In the genomic region with DNA sequence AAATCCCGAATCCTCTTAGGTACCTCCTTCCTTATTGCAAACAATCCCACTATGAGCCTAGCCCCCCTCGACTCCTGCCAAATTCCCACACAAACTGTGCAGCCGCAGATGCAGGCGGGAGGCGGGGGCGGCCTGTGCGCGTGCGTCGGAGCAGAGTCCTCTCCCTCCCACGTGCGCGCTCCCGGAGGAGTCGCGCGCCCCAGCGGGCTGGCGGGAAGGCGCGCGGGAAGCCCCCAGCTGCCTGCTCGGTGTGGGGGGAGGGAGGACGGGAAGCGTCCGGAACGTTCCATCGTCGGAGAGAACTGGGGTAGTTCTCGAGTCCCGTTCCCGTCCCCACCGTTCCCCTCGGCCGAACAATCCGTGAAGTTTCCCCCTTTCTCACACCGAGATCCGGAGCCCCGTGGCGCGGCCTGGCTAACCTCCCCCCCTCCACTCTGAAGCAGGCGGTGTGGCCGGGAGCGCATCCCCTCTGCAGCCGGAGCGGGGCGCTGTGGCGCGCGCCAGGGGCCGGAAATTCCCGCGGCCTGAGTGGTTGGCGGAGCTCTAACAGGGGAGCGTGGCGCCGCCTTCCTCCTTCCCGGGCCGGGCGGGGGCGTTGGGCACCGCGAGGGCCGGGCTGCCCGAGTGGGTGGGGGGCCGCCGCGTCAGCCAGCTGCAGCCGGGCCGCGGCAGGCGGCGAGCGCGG, we compare ENCODE assay signal across 8 mouse cellular contexts. TPM values are rescaled to one million over a fixed set of nuclear protein-coding genes. Genes with fewer than 3 reads are reported as not detected.
DNase-seq lines count a peak whose midpoint lies in the region; ATAC-seq and TF ChIP-seq lines count a peak whose summit lies in the region.

No protein-coding gene starts in this region.

- no peaks in the 10 kb centered on the region for H3K27me3 ChIP-seq in heart, embryonic 15.5 days
- no peaks in the 10 kb centered on the region for H3K27me3 ChIP-seq in liver, embryonic 14.5 days (ENCODE audit: control insufficient read depth, insufficient read depth, low read length)
- no peaks in the 10 kb centered on the region for H3K27me3 ChIP-seq in neural tube, embryonic 11.5 days (ENCODE audit: control insufficient read depth, insufficient read depth, low read length)
- H3K27me3 ChIP-seq in stomach, postnatal 0 days (ENCODE audit: control insufficient read depth, insufficient read depth, low read length) = no peaks in the 10 kb centered on the region

- peaks cover 18% of the 10 kb centered on the region for H3K4me1 ChIP-seq in heart, embryonic 15.5 days (replicated peaks)
- H3K4me1 ChIP-seq in liver, embryonic 14.5 days (replicated peaks; ENCODE audit: control insufficient read depth in 2 of 2, insufficient read depth in 2 of 2, low read length in 1 of 2) = peaks cover 0 to 17% of the 10 kb centered on the region in 2 experiments; a peak in 2 of 4 replicates
- peaks cover 6% of the 10 kb centered on the region; the same call in 1 of the 2 replicates for H3K4me1 ChIP-seq in neural tube, embryonic 11.5 days (ENCODE audit: control insufficient read depth, insufficient read depth, low read length)
- H3K4me1 ChIP-seq in stomach, postnatal 0 days (replicated peaks; ENCODE audit: control insufficient read depth, insufficient read depth) = no peaks in the 10 kb centered on the region

- peak overlapping the region; percentile 99 for H3K27ac ChIP-seq in heart, embryonic 15.5 days
- no peak overlapping the region for H3K27ac ChIP-seq in liver, embryonic 14.5 days
- peak overlapping the region; percentile 98 for H3K27ac ChIP-seq in neural tube, embryonic 11.5 days (ENCODE audit: low read depth, low read length)
- peak overlapping the region; percentile 94 for H3K27ac ChIP-seq in stomach, postnatal 0 days (replicated peaks)

- peak overlapping the region; percentile 88 for H3K9ac ChIP-seq in heart, embryonic 15.5 days
- H3K9ac ChIP-seq in liver, embryonic 14.5 days (replicated peaks) = peak overlapping the region; percentile 56
- H3K9ac ChIP-seq in neural tube, embryonic 11.5 days (ENCODE audit: low read length) = peak overlapping the region; percentile 92
- peak overlapping the region; percentile 74 for H3K9ac ChIP-seq in stomach, postnatal 0 days (ENCODE audit: low read length)

- ATAC-seq in CD4-positive, CD25-positive, alpha-beta regulatory T cell, adult 4 months = peak; percentile 89
- peak; percentile 94 for ATAC-seq in heart, embryonic 15.5 days (replicated peaks; ENCODE audit: insufficient number of reproducible peaks, insufficient read depth, low FRiP score, low read depth)
- ATAC-seq in liver, embryonic 14.5 days (ENCODE audit: insufficient read depth) = peak; percentile 90
- peak; percentile 95 for ATAC-seq in neural tube, embryonic 11.5 days (ENCODE audit: insufficient read depth, low FRiP score, low TSS enrichment)
- peak; percentile 95 for ATAC-seq in stomach, postnatal 0 days (ENCODE audit: low FRiP score, low TSS enrichment)

- under 1% methylated on average over 69 of the region's 75 CpGs for WGBS in heart, embryonic 15.5 days
- under 1% methylated on average over 67 of the region's 75 CpGs for WGBS in liver, embryonic 14.5 days (ENCODE audit: insufficient replicate concordance)
- WGBS in neural tube, embryonic 11.5 days = under 1% methylated on average over 48 of the region's 75 CpGs
- under 1% methylated on average over 45 of the region's 75 CpGs for WGBS in stomach, postnatal 0 days

- H3K4me3 ChIP-seq in heart, embryonic 15.5 days = peak overlapping the region; percentile 97
- H3K4me3 ChIP-seq in liver, embryonic 14.5 days (ENCODE audit: insufficient read depth in 1 of 2, low read depth in 2 of 2, low read length in 2 of 2) = peak overlapping the region; percentile 65 to 93
- peak overlapping the region; percentile 78 for H3K4me3 ChIP-seq in neural tube, embryonic 11.5 days (ENCODE audit: low read depth, low read length)
- H3K4me3 ChIP-seq in stomach, postnatal 0 days (ENCODE audit: low read depth, low read length) = peak overlapping the region; percentile 83

- TF ChIP-seq CTCF in liver, embryonic 14.5 days (IDR thresholded peaks at IDR 0.05; ENCODE audit: low read depth) = peak; percentile 78
- peak; percentile 87 for TF ChIP-seq CTCF in stomach, postnatal 0 days (IDR thresholded peaks at IDR 0.05; ENCODE audit: low read depth)

- no peak for TF ChIP-seq EP300 in liver, embryonic 14.5 days (IDR thresholded peaks at IDR 0.05; ENCODE audit: low read depth)
- TF ChIP-seq EP300 in stomach, postnatal 0 days (optimal IDR thresholded peaks at IDR 0.05) = no peak

- H3K4me2 ChIP-seq in heart, embryonic 15.5 days = peak overlapping the region; percentile 86
- H3K4me2 ChIP-seq in liver, embryonic 14.5 days (ENCODE audit: low read depth) = peak overlapping the region; percentile 80
- H3K4me2 ChIP-seq in neural tube, embryonic 11.5 days (ENCODE audit: low read depth) = peak overlapping the region; percentile 89
- peak overlapping the region; percentile 79 for H3K4me2 ChIP-seq in stomach, postnatal 0 days (replicated peaks; ENCODE audit: low read depth)

- no peaks in the 10 kb centered on the region for H3K9me3 ChIP-seq in heart, embryonic 15.5 days (replicated peaks)
- H3K9me3 ChIP-seq in liver, embryonic 14.5 days (ENCODE audit: control insufficient read depth, low read length) = no peaks in the 10 kb centered on the region
- no peaks in the 10 kb centered on the region for H3K9me3 ChIP-seq in neural tube, embryonic 11.5 days (ENCODE audit: control insufficient read depth, low read length)
- no peaks in the 10 kb centered on the region for H3K9me3 ChIP-seq in stomach, postnatal 0 days (ENCODE audit: control insufficient read depth, low read length)

- H3K36me3 ChIP-seq in heart, embryonic 15.5 days = peaks cover 6% of the 10 kb centered on the region
- no peaks in the 10 kb centered on the region for H3K36me3 ChIP-seq in liver, embryonic 14.5 days (replicated peaks; ENCODE audit: control insufficient read depth, insufficient read depth, low read depth)
- H3K36me3 ChIP-seq in neural tube, embryonic 11.5 days (ENCODE audit: control insufficient read depth, insufficient read depth, low read length) = no peaks in the 10 kb centered on the region
- H3K36me3 ChIP-seq in stomach, postnatal 0 days (ENCODE audit: control insufficient read depth, insufficient read depth, low read length) = no peaks in the 10 kb centered on the region

- DNase-seq in c-Kit-negative CD71-positive TER-119-positive erythroid progenitor cells, embryonic 14.5 days (ENCODE audit: low read depth, low spot score) = peak; percentile 29
- peak; percentile 84 for DNase-seq in fibroblast of lung, adult 2 months (ENCODE audit: low read depth)
- peak; percentile 94 to 98 for DNase-seq in kidney, postnatal 25 days
- peak; percentile 71 to 81 (median 73) for DNase-seq in liver, embryonic 14.5 days (ENCODE audit: low read depth in 3 of 3, low spot score in 3 of 3)
- peak; percentile 100 for DNase-seq in neural tube, embryonic 11.5 days (ENCODE audit: low spot score)
- peak; percentile 98 for DNase-seq in stomach, postnatal 0 days (ENCODE audit: low spot score)

RNA-seq across cellular contexts. Expression of gene Fchsd2, which starts 15.4 kb away (rescaled TPM):
- polyA plus RNA-seq in CD4-positive, CD25-positive, alpha-beta regulatory T cell, adult 4 months (2017; shearing (Covaris generic)) = 10 to 100 TPM; 38.9 to 44.1 TPM
- polyA plus RNA-seq in heart, embryonic 15.5 days (2015; fragmentation: Nextera tagmentation; extraction: Ambion mirVana) = 14.8 and 15.8 TPM in 2 replicates
- 2.4 and 3.3 TPM in 2 replicates for polyA plus RNA-seq in liver, embryonic 14.5 days (2012; rRNA removed)
- polyA plus RNA-seq in liver, embryonic 14.5 days (2014; fragmentation: Nextera tagmentation; extraction: Ambion mirVana) = 3.1 and 3.4 TPM in 2 replicates
- 22.5 and 28.5 TPM in 2 replicates for polyA plus RNA-seq in neural tube, embryonic 11.5 days (2014; fragmentation: Nextera tagmentation; extraction: Ambion mirVana)
- 6.4 and 6.9 TPM in 2 replicates for polyA plus RNA-seq in stomach, postnatal 0 days (2015; fragmentation: Nextera tagmentation; extraction: Ambion mirVana)

Comparison
In these comparisons a context has a peak if more than half of its experiments do, and no peak if none do; other contexts are left out.
1. DNase-seq: peak in every context shown above with its lines; median percentile 100 in neural tube, embryonic 11.5 days; 98 in stomach, postnatal 0 days; 96 in kidney, postnatal 25 days; 84 in fibroblast of lung, adult 2 months; 73 in liver, embryonic 14.5 days; 29 in c-Kit-negative CD71-positive TER-119-positive erythroid progenitor cells, embryonic 14.5 days.